Mouse (Mus musculus) cortical plate, adult 2 months (tissue): ENCODE measurements around the gene Il1f5. TPM values are rescaled to one million over a fixed set of nuclear protein-coding genes. Genes with fewer than 3 reads are reported as not detected.

Experiments used
- H3K27ac ChIP-seq: fragments of 200-500 bp; 2 replicates; pipeline ENCODE4 v1.5.1; 2012; ENCODE audit warnings: low read length, control low read depth, inconsistent platforms; ENCODE audit not compliant: insufficient read depth
- H3K4me1 ChIP-seq: fragments of 200-500 bp; 2 replicates; pipeline ENCODE4 v1.6.1; 2011; ENCODE audit warnings: low read length; ENCODE audit not compliant: control insufficient read depth, insufficient read depth
- H3K4me3 ChIP-seq: fragments of 200-500 bp; 2 replicates; pipeline ENCODE4 v1.5.1; 2011; ENCODE audit warnings: mild to moderate bottlenecking, low read length, control low read depth; ENCODE audit not compliant: insufficient read depth
- CTCF ChIP-seq: fragments of 200-500 bp; IDR thresholded peaks from 2 replicates; pipeline ENCODE4 v1.5.1; 2011; ENCODE audit warnings: mild to moderate bottlenecking, control low read depth, low read length; ENCODE audit not compliant: insufficient read depth; ENCODE audit errors: extremely low read depth
- POLR2A ChIP-seq: fragments of 200-500 bp; IDR thresholded peaks from 2 replicates; pipeline ENCODE4 v1.6.1; 2011; ENCODE audit warnings: mild to moderate bottlenecking, low read length, control low read depth; ENCODE audit not compliant: insufficient read depth; ENCODE audit errors: extremely low read depth
- polyA plus RNA-seq: library from polyadenylated mRNA; depleted of rRNA; stranded (reverse); fragments of >200 nt; gene quantifications from 2 replicates; pipeline ENCODE4 v1.2.3, GENCODE M21; 2012; rRNA removed

Gene Il1f5
- polyA plus RNA-seq, 1 experiment, result 0.40 TPM

- no peak overlapping the region for H3K4me3 ChIP-seq
- TF ChIP-seq CTCF (no peak), POLR2A (no peak)
- no peak overlapping the region for H3K27ac ChIP-seq
- H3K4me1 ChIP-seq, result no peaks in the 10 kb centered on the region
Observed at GRCm38 (mm10) chr2:24317919-24318598, 41.3 kb downstream of the Il1f5 start.

Other genes starting within 250 kb of the Il1f5 start
- 19.9 and 20.0 TPM in 2 replicates for gene Hnmt, start 227.6 kb upstream of the Il1f5 start, polyA plus RNA-seq
- gene Tbpl2, start 180.4 kb upstream of the Il1f5 start, polyA plus RNA-seq, result not detected in 2 replicates
- gene Il1f8, start 123.8 kb upstream of the Il1f5 start, polyA plus RNA-seq, result not detected in 2 replicates
- gene Il1f9, start 90.5 kb upstream of the Il1f5 start, polyA plus RNA-seq, result not detected in 2 replicates
- gene Il1f6, start 61.5 kb upstream of the Il1f5 start, polyA plus RNA-seq, result not detected in 2 replicates
- gene Il1f10, start 14.2 kb downstream of the Il1f5 start, polyA plus RNA-seq, result not detected in 2 replicates
- gene Il1rn, start 59.9 kb downstream of the Il1f5 start, polyA plus RNA-seq, result not detected in 2 replicates
- gene Psd4, start 90.6 kb downstream of the Il1f5 start, polyA plus RNA-seq, result 0.70 and 0.73 TPM in 2 replicates
- not detected in 2 replicates for gene Pax8, start 198.6 kb downstream of the Il1f5 start, polyA plus RNA-seq